In genomic region chr14:46017286-46017685, GRCm38 (mm10) we compare ENCODE assay signal across 26 mouse cellular contexts.
DNase-seq lines count a peak whose midpoint lies in the region; ATAC-seq and TF ChIP-seq lines count a peak whose summit lies in the region.
"Had no signal": no experiment of that assay in that cellular context is flagged by ENCODE, and none has a peak within 500 bp of the region (broad histone marks: within the 10 kb centered on the region; RNA-seq: fewer than 3 reads in every experiment).

No protein-coding gene starts in this region.

- H3K36me3 ChIP-seq in lung, embryonic 14.5 days (ENCODE audit: insufficient read depth) = no peaks in the 10 kb centered on the region
- H3K36me3 ChIP-seq in embryonic facial prominence, embryonic 14.5 days (ENCODE audit: control insufficient read depth, insufficient read depth, low read length) = no peaks in the 10 kb centered on the region
- H3K36me3 ChIP-seq in intestine, embryonic 14.5 days (ENCODE audit: control insufficient read depth, insufficient read depth, low read length) = no peaks in the 10 kb centered on the region
- no peaks in the 10 kb centered on the region for H3K36me3 ChIP-seq in forebrain, embryonic 13.5 days (ENCODE audit: poor library complexity, severe bottlenecking)
- H3K36me3 ChIP-seq: heart, embryonic 13.5 days; kidney, embryonic 15.5 days; limb, embryonic 15.5 days; liver, embryonic 15.5 days; neural tube, embryonic 15.5 days had no signal

- TF ChIP-seq CTCF in lung, embryonic 14.5 days (IDR thresholded peaks at IDR 0.05; ENCODE audit: low read depth) = no peak

- H3K9me3 ChIP-seq in lung, embryonic 14.5 days (ENCODE audit: low read depth, low read length) = no peaks in the 10 kb centered on the region
- H3K9me3 ChIP-seq in embryonic facial prominence, embryonic 14.5 days (ENCODE audit: control insufficient read depth, low read length) = no peaks in the 10 kb centered on the region
- H3K9me3 ChIP-seq in intestine, embryonic 14.5 days (ENCODE audit: control insufficient read depth, low read length) = no peaks in the 10 kb centered on the region
- no peaks in the 10 kb centered on the region for H3K9me3 ChIP-seq in forebrain, embryonic 13.5 days (replicated peaks)
- H3K9me3 ChIP-seq: heart, embryonic 13.5 days; kidney, embryonic 15.5 days; limb, embryonic 15.5 days; liver, embryonic 15.5 days; neural tube, embryonic 15.5 days had no signal

- H3K27me3 ChIP-seq in lung, embryonic 14.5 days (ENCODE audit: insufficient read depth, low read length) = no peaks in the 10 kb centered on the region
- no peaks in the 10 kb centered on the region for H3K27me3 ChIP-seq in embryonic facial prominence, embryonic 14.5 days (replicated peaks; ENCODE audit: control insufficient read depth, insufficient read depth, low read length)
- no peaks in the 10 kb centered on the region for H3K27me3 ChIP-seq in intestine, embryonic 14.5 days (replicated peaks; ENCODE audit: control insufficient read depth, insufficient read depth, low read length)
- H3K27me3 ChIP-seq in forebrain, embryonic 13.5 days = no peaks in the 10 kb centered on the region
- H3K27me3 ChIP-seq: heart, embryonic 13.5 days; kidney, embryonic 15.5 days; limb, embryonic 15.5 days; liver, embryonic 15.5 days; neural tube, embryonic 15.5 days had no signal

- H3K27ac ChIP-seq in lung, embryonic 14.5 days (ENCODE audit: low read depth) = peak overlapping the region; percentile 79; the same call in 1 of the 2 replicates
- peak overlapping the region; percentile 48 for H3K27ac ChIP-seq in embryonic facial prominence, embryonic 14.5 days (replicated peaks; ENCODE audit: low read depth, low read length)
- H3K27ac ChIP-seq in intestine, embryonic 14.5 days (ENCODE audit: low read depth) = peak overlapping the region; percentile 67; the same call in 1 of the 2 replicates
- no peak overlapping the region for H3K27ac ChIP-seq in forebrain, embryonic 13.5 days
- H3K27ac ChIP-seq: heart, embryonic 13.5 days; hindbrain, embryonic 14.5 days; limb, embryonic 15.5 days; liver, embryonic 15.5 days; neural tube, embryonic 15.5 days had no signal

- ATAC-seq in lung, embryonic 14.5 days (ENCODE audit: insufficient read depth) = no peak
- ATAC-seq in embryonic facial prominence, embryonic 14.5 days (ENCODE audit: low read depth) = no peak
- ATAC-seq in intestine, embryonic 14.5 days (replicated peaks; ENCODE audit: low FRiP score, low TSS enrichment, low read depth) = no peak
- ATAC-seq in forebrain, embryonic 13.5 days = no peak
- ATAC-seq: activated CD4-positive, CD25-positive, alpha-beta regulatory T cell, adult 4 months; forebrain, embryonic 16.5 days; inflammation-experienced regulatory T-cells, adult 6 months had no signal

- no peak overlapping the region for H3K4me3 ChIP-seq in lung, embryonic 14.5 days (ENCODE audit: low read depth, low read length)
- no peak overlapping the region for H3K4me3 ChIP-seq in embryonic facial prominence, embryonic 14.5 days (ENCODE audit: low read depth, low read length)
- no peak overlapping the region for H3K4me3 ChIP-seq in intestine, embryonic 14.5 days (ENCODE audit: low read depth, low read length)
- H3K4me3 ChIP-seq in forebrain, embryonic 13.5 days = no peak overlapping the region
- H3K4me3 ChIP-seq: heart, embryonic 13.5 days; kidney, embryonic 15.5 days; limb, embryonic 15.5 days; liver, embryonic 15.5 days; neural tube, embryonic 15.5 days had no signal

- peaks cover 28% of the 10 kb centered on the region for H3K4me1 ChIP-seq in lung, embryonic 14.5 days (ENCODE audit: insufficient read depth)
- peaks cover 39% of the 10 kb centered on the region for H3K4me1 ChIP-seq in embryonic facial prominence, embryonic 14.5 days (ENCODE audit: control insufficient read depth, insufficient read depth, low read length)
- peaks cover 29% of the 10 kb centered on the region; the same call in 1 of the 2 replicates for H3K4me1 ChIP-seq in intestine, embryonic 14.5 days (replicated peaks; ENCODE audit: control insufficient read depth, insufficient read depth, low read length)
- no peaks in the 10 kb centered on the region for H3K4me1 ChIP-seq in forebrain, embryonic 13.5 days

- WGBS in lung, embryonic 14.5 days = 20% methylated on average over 3 of the region's 3 CpGs
- 38% methylated on average over 3 of the region's 3 CpGs for WGBS in embryonic facial prominence, embryonic 14.5 days
- 16% methylated on average over 3 of the region's 3 CpGs for WGBS in intestine, embryonic 14.5 days
- WGBS in forebrain, embryonic 13.5 days = 60% methylated on average over 3 of the region's 3 CpGs

- peak; percentile 70 for DNase-seq in lung, embryonic 14.5 days
- no peak for DNase-seq in lung, postnatal 14 days
- peak; percentile 51 for DNase-seq in embryonic facial prominence, embryonic 14.5 days (ENCODE audit: low spot score)
- DNase-seq in intestine, embryonic 14.5 days (ENCODE audit: low spot score) = no peak
- peak; percentile 44 for DNase-seq in lung, postnatal 36 days
- DNase-seq in layer of hippocampus, postnatal 25 days (ENCODE audit: extremely low spot score in 1 of 2, low spot score in 1 of 2) = no peak
- DNase-seq: adrenal gland, adult 8-10 months; cerebellum, adult 11-12 months; cerebellum, postnatal 14 days; gastrocnemius, postnatal 25 days; heart, adult 18-20 months; heart, postnatal 14 days; right cerebral cortex, adult 18-20 months; right cerebral cortex, postnatal 4 days; thymus, postnatal 4 days had no signal

- no peak overlapping the region for H3K9ac ChIP-seq in lung, embryonic 14.5 days
- H3K9ac ChIP-seq in embryonic facial prominence, embryonic 14.5 days (ENCODE audit: low read depth, low read length) = no peak overlapping the region
- H3K9ac ChIP-seq in intestine, embryonic 14.5 days (ENCODE audit: low read length) = no peak overlapping the region
- no peak overlapping the region for H3K9ac ChIP-seq in forebrain, embryonic 13.5 days
- H3K9ac ChIP-seq: heart, embryonic 13.5 days; hindbrain, embryonic 14.5 days; kidney, embryonic 15.5 days; limb, embryonic 15.5 days; liver, embryonic 15.5 days; neural tube, embryonic 15.5 days had no signal

- no peak overlapping the region for H3K4me2 ChIP-seq in lung, embryonic 14.5 days
- no peak overlapping the region for H3K4me2 ChIP-seq in embryonic facial prominence, embryonic 14.5 days (ENCODE audit: low read depth, low read length)
- H3K4me2 ChIP-seq in intestine, embryonic 14.5 days (ENCODE audit: low read length) = 0 out of 2 replicates have a peak overlapping the region, but pooled peaks have one; percentile 5
- no peak overlapping the region for H3K4me2 ChIP-seq in forebrain, embryonic 13.5 days
- H3K4me2 ChIP-seq: heart, embryonic 13.5 days; hindbrain, embryonic 14.5 days; kidney, embryonic 15.5 days; limb, embryonic 15.5 days; liver, embryonic 15.5 days; midbrain, embryonic 11.5 days; neural tube, embryonic 15.5 days had no signal

Comparison
In these comparisons a context has a peak if more than half of its experiments do, and no peak if none do; other contexts are left out.
1. DNase-seq: peak in lung, embryonic 14.5 days (single experiment), embryonic facial prominence, embryonic 14.5 days (single experiment) and lung, postnatal 36 days (single experiment); none in lung, postnatal 14 days (single experiment), intestine, embryonic 14.5 days (single experiment) and layer of hippocampus, postnatal 25 days (0 of 2).